Mouse (Mus musculus) gonadal fat pad, adult 2 months (tissue): Measurements from ENCODE around the gene Bahcc1. TPM values are rescaled to one million over a fixed set of nuclear protein-coding genes. Genes with fewer than 3 reads are reported as not detected.

Experiments used
- DNase-seq: peaks from one replicate; pipeline ENCODE4 v3.0.0-alpha.2; 2012; ENCODE audit warnings: low read depth
- polyA plus RNA-seq: library from polyadenylated mRNA; depleted of rRNA; stranded (reverse); fragments of >200 nt; gene quantifications from 2 replicates; pipeline ENCODE4 v1.2.3, GENCODE M21; 2012

Bahcc1 gene
- polyA plus RNA-seq, 1 experiment: 7.4 TPM

DNA sequence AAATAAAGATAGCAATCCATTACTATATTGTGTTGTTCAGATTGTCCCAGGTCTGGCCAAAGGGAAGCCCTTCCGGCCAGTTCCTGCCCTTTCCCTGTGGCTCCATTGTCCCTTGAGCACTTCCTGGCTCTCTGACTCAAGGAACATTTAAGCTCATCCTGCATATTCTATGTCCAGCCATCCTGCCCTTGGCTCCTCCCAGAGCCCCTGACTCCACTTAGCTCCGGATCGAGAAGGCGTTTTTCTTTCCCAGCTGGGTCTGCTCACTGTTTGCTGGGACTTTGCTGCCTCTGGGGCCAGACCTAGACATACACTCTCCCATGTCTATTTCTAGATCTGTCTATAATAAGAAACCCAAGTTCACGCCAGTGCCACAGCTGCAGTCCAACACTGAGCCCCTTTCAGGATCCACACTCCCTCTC, 26.1 kb upstream of the Bahcc1 start:
- no peak for DNase-seq

DNA sequence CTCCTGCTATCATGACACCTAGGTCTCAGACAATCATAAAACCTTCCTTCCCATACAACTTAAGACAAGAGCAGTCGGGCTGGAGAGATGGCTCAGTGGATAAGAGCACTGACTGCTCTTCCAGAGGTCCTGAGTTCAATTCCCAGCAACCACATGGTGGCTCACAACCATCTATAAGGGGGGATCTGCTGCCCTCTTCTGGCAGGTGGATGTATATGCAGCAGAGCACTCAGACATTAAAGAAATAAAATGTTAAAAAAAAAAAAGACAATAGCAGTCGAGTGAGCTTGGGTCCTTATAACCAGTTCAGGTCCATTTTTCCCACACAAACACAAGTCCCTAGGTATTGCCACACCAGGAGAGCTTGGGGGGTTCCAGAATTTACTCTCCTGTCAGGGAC, 23.9 kb upstream of the Bahcc1 start:
- DNase-seq: no peak

DNA sequence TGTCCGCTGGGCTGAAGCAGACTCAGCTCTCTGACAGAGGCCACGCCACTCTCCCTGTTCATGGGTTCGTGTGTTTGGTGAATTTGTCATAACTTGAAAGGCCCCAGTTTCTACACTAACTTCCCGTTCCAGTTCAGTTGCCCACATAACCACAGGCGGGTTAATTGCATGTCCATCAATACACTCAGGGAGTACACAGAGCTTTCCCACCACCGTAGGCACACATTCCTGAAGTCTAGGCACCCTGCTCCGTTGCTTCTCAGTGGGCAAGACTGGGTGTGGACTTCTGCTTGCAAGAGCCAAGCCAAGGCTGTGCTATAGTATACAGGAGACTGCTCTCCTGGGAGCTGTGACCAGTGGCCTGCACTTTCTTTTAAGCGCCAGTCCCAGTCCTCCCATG, 23.3 kb upstream of the Bahcc1 start:
- DNase-seq: no peak

DNA sequence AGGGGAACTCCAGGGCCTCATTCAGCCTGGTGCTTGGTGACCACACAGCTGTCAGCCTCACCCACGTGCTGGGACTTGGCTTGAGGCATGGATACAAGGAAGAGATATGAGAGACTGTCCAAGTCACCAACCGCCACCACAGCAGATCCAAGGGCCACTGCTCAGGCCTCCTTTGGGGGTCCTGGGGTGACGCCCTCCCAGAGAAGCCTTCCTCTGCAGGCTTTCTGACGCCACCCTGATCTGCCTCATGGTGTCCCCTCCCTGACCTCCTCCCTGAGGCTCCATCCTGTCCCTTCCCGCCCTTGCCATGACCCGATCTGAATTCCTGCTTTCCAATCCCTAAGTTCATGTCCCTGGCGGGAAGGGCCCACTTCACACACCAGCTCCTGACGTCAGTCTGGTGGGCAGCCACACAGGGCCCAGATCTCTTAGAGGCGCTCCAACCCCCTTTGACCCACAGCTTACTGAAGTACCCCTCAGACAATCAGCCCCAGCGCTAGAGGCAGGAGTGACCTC, 17.0 kb upstream of the Bahcc1 start:
- DNase-seq: no peak

DNA sequence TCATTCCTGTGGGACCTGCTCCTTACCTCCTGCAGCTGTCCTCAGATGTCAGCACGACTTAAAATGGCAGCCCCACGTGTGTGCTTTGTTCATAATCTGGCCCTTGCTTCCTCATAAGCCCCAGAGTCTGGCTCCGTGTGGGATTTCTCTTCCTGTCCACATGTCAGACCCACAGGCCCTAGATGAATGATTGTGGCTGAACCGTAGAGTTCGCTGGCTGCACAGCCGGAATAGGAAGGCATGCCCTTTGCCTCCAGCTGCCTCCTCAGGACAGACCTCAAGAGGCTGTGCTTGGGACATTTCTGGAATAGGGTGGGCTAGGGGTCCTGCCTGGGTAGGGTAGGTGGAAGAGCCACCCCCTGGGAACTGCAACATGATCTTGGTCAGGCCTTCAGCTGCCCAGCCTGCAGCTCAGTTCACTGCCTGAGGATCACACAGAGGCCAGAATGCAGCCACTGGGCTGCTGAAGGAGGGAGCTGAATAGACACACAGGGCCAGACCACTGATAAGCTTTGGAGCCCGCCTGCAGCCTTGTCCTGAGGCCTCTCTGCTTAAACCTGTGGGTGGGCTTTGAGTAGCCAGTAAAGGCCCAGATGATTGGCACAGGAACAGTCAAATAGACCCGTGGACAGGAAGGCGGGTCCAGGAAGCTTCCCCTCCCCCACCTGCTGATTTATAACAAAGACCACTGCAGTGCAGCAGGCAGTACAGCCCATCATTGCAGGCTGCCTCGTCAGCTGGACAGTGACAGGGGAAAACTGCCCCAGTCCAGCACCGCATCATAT, 16.0 kb upstream of the Bahcc1 start:
- no peak for DNase-seq

DNA sequence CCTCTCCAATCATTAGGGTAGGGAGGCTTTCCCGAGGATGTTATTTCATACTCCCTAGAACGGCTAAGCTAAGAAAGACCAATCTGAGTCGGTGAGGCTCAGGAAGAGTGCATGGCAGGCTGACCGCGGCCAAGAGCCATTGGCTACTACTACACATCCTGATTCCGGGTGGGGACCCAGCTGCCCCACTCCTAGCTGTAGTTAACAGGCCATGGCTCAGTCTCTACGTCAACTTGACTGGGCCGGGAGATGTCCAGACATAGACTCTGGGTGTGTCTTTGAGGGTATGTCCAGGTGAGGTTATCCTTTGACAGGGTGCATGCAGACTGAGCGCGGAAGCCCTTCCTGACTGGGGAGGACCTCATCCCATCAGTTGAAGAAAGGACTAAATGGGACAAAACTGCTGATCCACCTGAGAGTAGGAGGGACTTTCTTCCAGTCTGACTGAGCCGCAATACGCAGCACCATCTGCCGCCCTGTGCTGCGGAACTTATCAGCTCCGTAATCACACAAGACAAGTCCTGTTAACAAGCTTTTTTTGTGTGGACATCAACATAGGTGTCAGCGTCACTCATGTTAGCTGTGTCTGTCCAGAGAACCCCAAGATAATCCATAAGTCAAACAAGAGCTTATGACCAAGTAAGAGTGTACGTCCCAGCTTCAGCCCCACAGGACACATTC, 14.4 kb upstream of the Bahcc1 start:
- DNase-seq: no peak

GRCm38 (mm10) chr11:120218946-120219345, 13.8 kb upstream of the Bahcc1 start:
- no peak for DNase-seq

DNA sequence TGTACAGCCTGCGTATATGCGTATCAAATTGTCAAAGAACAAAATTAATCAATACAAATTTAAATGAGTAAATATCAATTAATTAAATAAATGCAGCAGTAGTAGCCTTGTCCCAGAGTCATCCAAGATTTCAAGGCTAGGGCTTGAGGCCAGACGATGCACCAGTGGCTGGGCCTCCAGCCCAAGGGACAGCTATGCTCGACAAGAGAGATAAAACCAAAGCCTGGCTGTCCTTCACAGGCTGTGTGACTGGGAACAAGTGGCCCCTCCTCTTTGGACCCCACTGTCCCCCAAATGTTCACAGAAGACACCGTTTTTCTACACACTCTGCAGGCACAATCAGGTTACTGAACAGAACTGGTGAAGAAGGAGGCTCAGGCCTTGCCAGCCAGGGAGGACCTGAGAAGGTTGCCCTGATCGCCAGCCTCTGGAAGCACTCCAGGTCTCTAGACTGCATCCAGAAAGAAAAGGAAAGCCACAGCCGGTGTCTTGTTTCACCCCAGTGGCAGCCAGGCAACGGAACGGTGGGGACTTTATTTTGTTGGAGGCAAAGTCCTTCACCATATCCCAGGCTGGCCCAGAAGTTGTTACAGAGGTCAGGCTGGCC, 12.7 kb upstream of the Bahcc1 start:
- DNase-seq: no peak

- DNase-seq: no peak
These were observed 11.6 kb upstream of the Bahcc1 start for GRCm38 (mm10) chr11:120220963-120221827.

- no peak for DNase-seq
These were observed 10.2 kb upstream of the Bahcc1 start for GRCm38 (mm10) chr11:120222425-120223104.

DNA sequence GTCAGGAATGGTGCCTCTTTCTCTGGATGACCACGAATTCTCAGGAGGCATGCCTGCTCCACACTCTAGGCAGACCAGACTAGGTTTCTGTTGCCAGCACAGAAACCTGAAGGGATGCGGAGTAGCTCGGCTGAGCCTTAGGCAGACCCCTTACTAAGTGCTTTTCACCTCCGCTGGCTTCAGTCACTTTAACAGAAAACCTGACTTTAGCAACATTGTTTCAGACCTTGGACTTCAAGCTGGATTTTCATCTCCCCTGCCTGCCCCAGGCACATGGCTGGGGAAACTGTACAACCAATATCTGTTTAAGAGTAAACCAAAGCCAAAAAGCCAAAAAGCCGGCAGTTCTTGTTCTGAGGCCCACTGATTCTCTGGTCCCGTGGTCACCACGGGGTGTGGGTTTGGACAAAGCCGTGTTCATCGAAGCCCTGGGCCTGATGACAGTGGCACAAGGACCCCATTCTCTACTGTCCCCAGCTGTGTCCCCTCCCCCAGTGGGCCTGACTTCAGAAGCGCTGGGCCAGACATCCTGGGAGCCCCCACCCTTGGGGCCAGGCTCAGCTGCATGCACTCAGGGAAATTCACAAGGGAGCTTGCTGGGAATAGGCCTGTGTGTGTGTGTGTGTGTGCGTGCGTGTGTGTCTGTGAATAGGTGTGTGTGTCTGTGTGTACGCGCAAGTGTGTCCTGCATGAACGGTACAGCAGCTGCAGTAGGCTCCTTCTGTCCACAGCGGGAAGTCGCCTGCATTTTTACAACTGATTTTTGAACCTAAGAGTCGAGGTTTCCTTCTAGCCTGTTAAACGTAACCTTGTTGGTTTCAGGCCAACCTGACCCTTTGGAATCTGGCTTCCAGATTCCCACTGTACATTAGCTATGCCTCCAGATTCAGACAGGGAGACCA, 8.9 kb upstream of the Bahcc1 start:
- DNase-seq: no peak

DNA sequence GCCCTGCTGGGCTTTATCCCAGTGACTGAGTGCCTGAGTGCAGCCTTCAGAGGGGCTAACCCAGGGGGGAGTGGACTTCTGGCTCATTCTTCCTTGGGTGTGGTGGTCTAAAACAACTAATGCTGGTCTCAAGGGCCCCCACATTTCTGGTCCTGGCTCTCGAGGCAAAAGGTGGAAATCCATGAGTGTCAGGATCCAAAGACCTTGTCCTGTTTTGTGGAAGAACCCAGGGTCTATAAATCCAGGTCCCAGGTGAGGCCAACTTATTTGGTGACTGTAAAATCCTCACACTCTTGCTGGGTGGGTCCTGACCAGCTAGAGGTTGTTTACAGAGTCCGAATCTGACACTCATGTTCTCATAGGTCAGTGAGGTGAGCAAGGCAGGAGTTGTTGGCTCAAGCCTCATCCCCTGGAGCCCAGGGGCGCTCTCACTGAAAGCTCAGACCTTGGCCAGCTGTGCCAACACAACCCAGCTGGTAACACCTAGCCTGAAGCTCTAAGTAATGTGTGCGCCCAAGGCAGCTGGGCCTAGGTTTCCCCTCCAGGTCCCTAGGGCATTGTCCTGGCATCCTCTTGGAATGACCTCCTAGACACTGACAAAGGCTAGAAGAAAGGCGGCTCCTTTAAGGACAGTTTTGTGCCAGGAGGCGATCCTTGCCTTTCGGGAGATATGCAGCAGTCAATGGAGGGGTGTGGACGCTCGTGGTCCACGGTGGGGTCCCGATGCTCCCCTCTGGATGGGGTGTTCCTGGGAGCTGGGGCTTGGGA, 8.1 kb upstream of the Bahcc1 start:
- no peak for DNase-seq

- DNase-seq: no peak
These were observed 7.2 kb upstream of the Bahcc1 start for GRCm38 (mm10) chr11:120225256-120226195.

DNA sequence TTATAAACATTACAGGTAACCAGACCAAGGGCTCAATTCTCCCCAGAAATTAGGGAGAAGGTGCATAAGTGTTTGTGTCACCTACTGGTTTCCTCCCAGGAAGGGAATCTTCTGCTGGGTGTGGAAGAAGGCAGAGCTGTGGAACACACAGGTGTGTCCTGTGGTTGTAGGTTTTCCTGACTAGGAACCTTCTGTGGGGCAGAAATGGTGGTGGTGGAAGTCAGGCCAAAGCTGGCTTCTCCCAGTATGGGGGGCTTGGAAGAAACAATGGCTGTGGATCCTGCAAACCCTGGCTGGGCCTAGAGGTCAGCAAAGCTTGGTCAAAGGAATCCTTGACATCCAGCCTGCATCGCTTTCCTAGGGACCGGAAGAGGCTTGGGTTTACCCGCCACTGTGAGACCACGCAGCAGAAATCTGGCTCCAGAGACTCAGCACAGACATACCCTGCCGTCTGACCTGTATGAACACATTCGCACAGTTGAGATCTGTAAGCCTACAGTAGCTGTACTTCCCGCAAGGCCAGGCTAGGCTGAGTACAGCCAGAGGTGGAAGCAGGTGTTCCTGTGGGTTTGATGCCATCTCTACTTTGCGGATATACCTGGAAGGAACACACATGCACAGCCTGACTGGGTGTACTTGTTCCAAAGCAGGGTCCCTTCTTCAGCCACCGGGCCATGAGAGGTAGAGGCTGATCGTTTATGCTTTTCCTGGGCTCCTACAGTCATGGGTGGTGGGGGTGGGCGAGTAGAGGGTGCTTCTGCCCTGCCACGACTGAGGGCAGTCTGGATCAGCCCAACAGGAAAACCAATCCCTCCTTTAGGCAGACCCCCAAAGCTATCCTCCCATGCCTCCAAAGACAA, 6.1 kb upstream of the Bahcc1 start:
- no peak for DNase-seq

- DNase-seq: no peak
These were observed 5.1 kb upstream of the Bahcc1 start for GRCm38 (mm10) chr11:120227571-120228051.

- no peak for DNase-seq
These were observed 4.4 kb upstream of the Bahcc1 start for GRCm38 (mm10) chr11:120228116-120228890.
